Mouse (Mus musculus) forebrain, embryonic 15.5 days (tissue): ENCODE results near the gene Slc6a17. TPM values are rescaled to one million over a fixed set of nuclear protein-coding genes. Genes with fewer than 3 reads are reported as not detected.

ENCODE experiments used
- ATAC-seq: fragments of 200-750 bp; cut with Nextera tagmentation; replicated peaks from 2 replicates; pipeline ENCODE4 v1.8.0; 2017; ENCODE audit warnings: mild to moderate bottlenecking, moderate TSS enrichment, moderate library complexity
- H3K27ac ChIP-seq: fragments of 300-500 bp; sonication (generic); replicated peaks from 2 replicates; pipeline ENCODE4 v1.5.1; 2015; ENCODE audit warnings: mild to moderate bottlenecking, inconsistent platforms
- H3K27me3 ChIP-seq: fragments of 300-500 bp; sonication (generic); 2 replicates; pipeline ENCODE4 v1.6.1; 2015; ENCODE audit warnings: inconsistent platforms
- H3K36me3 ChIP-seq: fragments of 300-500 bp; sonication (generic); 2 replicates; pipeline ENCODE4 v1.6.1; 2015; ENCODE audit warnings: mild to moderate bottlenecking, inconsistent platforms
- H3K4me1 ChIP-seq: fragments of 300-500 bp; sonication (generic); 2 replicates; pipeline ENCODE4 v1.6.1; 2015; ENCODE audit warnings: inconsistent platforms
- H3K4me2 ChIP-seq: fragments of 300-500 bp; sonication (generic); replicated peaks from 2 replicates; pipeline ENCODE4 v1.6.1; 2015; ENCODE audit warnings: mild to moderate bottlenecking, inconsistent platforms
- H3K4me3 ChIP-seq: fragments of 300-500 bp; sonication (generic); 2 replicates; pipeline ENCODE4 v1.5.1; 2015; ENCODE audit warnings: mild to moderate bottlenecking, inconsistent platforms
- H3K9ac ChIP-seq: fragments of 300-500 bp; sonication (generic); replicated peaks from 2 replicates; pipeline ENCODE4 v1.6.1; 2015; ENCODE audit warnings: mild to moderate bottlenecking, inconsistent platforms
- H3K9me3 ChIP-seq: fragments of 300-500 bp; sonication (generic); 2 replicates; pipeline ENCODE4 v1.6.1; 2016; ENCODE audit warnings: inconsistent platforms
- WGBS: fragments of 180-500 bp; shearing (Covaris S2); methylation state at CpG from one replicate; pipeline ENCODE4 v1.1.7; 2015; ENCODE audit warnings: mixed read lengths; 5-methylcytosine and 5-hydroxymethylcytosine counted together
- polyA plus RNA-seq: library from polyadenylated mRNA; unstranded; fragments of >200 nt; fragmentation: Nextera tagmentation; extraction: Ambion mirVana; gene quantifications from 2 replicates; pipeline ENCODE4 v1.2.1, GENCODE M21; 2015

The Slc6a17 gene
- polyA plus RNA-seq, 1 experiment from 2014 or later = 17.2 TPM

GRCm38 (mm10) chr3:107543158-107544080 is 25.6 kb upstream of the Slc6a17 start:
- Histone ChIP-seq H3K27ac (no peak overlapping the region), H3K9ac (no peak overlapping the region), H3K4me1 (peaks cover 15% of the 10 kb centered on the region), H3K4me2 (no peak overlapping the region), H3K9me3 (no peaks in the 10 kb centered on the region), H3K36me3 (no peaks in the 10 kb centered on the region), H3K27me3 (no peaks in the 10 kb centered on the region), H3K4me3 (no peak overlapping the region)
- WGBS = 75% methylated on average over 8 of the region's 8 CpGs
- no peak for ATAC-seq

- H3K4me1 ChIP-seq = peaks cover 19% of the 10 kb centered on the region
- no peak overlapping the region for H3K4me2 ChIP-seq
- no peaks in the 10 kb centered on the region for H3K9me3 ChIP-seq
- WGBS = 41% methylated on average over 4 of the region's 4 CpGs
- no peaks in the 10 kb centered on the region for H3K36me3 ChIP-seq
- no peak for ATAC-seq
- H3K27me3 ChIP-seq = no peaks in the 10 kb centered on the region
- no peak overlapping the region for H3K27ac ChIP-seq
- H3K4me3 ChIP-seq = no peak overlapping the region
- H3K9ac ChIP-seq = no peak overlapping the region
These were observed 24.8 kb upstream of the Slc6a17 start for GRCm38 (mm10) chr3:107542584-107542983.

- Histone ChIP-seq H3K4me2 (peak overlapping the region; percentile 53), H3K27me3 (no peaks in the 10 kb centered on the region), H3K4me3 (peak overlapping the region; percentile 30; the same call in 1 of the 2 replicates), H3K27ac (peak overlapping the region; percentile 97), H3K9me3 (no peaks in the 10 kb centered on the region), H3K36me3 (no peaks in the 10 kb centered on the region), H3K9ac (peak overlapping the region; percentile 54; the same call in 1 of the 2 replicates), H3K4me1 (peaks cover 24% of the 10 kb centered on the region)
- ATAC-seq = peak; percentile 47
- WGBS = 21% methylated on average over 8 of the region's 8 CpGs
These were observed 19.7 kb upstream of the Slc6a17 start for GRCm38 (mm10) chr3:107537504-107537889.

- Histone ChIP-seq H3K4me2 (peak overlapping the region; percentile 53), H3K27me3 (no peaks in the 10 kb centered on the region)
- WGBS = 1% methylated on average over 17 of the region's 17 CpGs
These were observed 19.1 kb upstream of the Slc6a17 start for GRCm38 (mm10) chr3:107536810-107537503.

GRCm38 (mm10) chr3:107534951-107535350 is 17.1 kb upstream of the Slc6a17 start:
- 86% methylated on average over 7 of the region's 7 CpGs for WGBS
- ATAC-seq = no peak

More at GRCm38 (mm10) chr3:107536810-107537503, 19.1 kb upstream of the Slc6a17 start:
- H3K27ac ChIP-seq = peak overlapping the region; percentile 97
- no peaks in the 10 kb centered on the region for H3K9me3 ChIP-seq
- H3K36me3 ChIP-seq = no peaks in the 10 kb centered on the region
- H3K9ac ChIP-seq = peak overlapping the region; percentile 54
- peaks cover 24% of the 10 kb centered on the region for H3K4me1 ChIP-seq
- peak; percentile 91 for ATAC-seq
- peak overlapping the region; percentile 30 for H3K4me3 ChIP-seq

GRCm38 (mm10) chr3:107533532-107533931 is 15.7 kb upstream of the Slc6a17 start:
- peaks cover 38% of the 10 kb centered on the region for H3K4me1 ChIP-seq
- 46% methylated on average over 4 of the region's 4 CpGs for WGBS
- no peaks in the 10 kb centered on the region for H3K36me3 ChIP-seq
- no peak overlapping the region for H3K9ac ChIP-seq
- no peak overlapping the region for H3K27ac ChIP-seq
- H3K27me3 ChIP-seq = no peaks in the 10 kb centered on the region
- no peaks in the 10 kb centered on the region for H3K9me3 ChIP-seq
- no peak overlapping the region for H3K4me2 ChIP-seq
- ATAC-seq = no peak
- H3K4me3 ChIP-seq = no peak overlapping the region

More at GRCm38 (mm10) chr3:107534951-107535350, 17.1 kb upstream of the Slc6a17 start:
- Histone ChIP-seq H3K9me3 (no peaks in the 10 kb centered on the region), H3K27ac (no peak overlapping the region), H3K27me3 (no peaks in the 10 kb centered on the region), H3K4me2 (no peak overlapping the region), H3K4me1 (peaks cover 25% of the 10 kb centered on the region), H3K36me3 (no peaks in the 10 kb centered on the region), H3K4me3 (no peak overlapping the region), H3K9ac (no peak overlapping the region)

GRCm38 (mm10) chr3:107530581-107530980 is 12.8 kb upstream of the Slc6a17 start:
- H3K9me3 ChIP-seq = no peaks in the 10 kb centered on the region
- no peak for ATAC-seq
- WGBS = 91% methylated on average over 5 of the region's 5 CpGs
- no peaks in the 10 kb centered on the region for H3K36me3 ChIP-seq
- H3K4me1 ChIP-seq = peaks cover 25% of the 10 kb centered on the region
- H3K27me3 ChIP-seq = no peaks in the 10 kb centered on the region
- H3K27ac ChIP-seq = peak overlapping the region; percentile 92; the same call in 1 of the 2 replicates
- H3K4me3 ChIP-seq = no peak overlapping the region
- H3K9ac ChIP-seq = no peak overlapping the region
- H3K4me2 ChIP-seq = no peak overlapping the region

GRCm38 (mm10) chr3:107529182-107529581 is 11.4 kb upstream of the Slc6a17 start:
- no peak overlapping the region for H3K9ac ChIP-seq
- peak; percentile 23; the same call in 1 of the 2 replicates for ATAC-seq

GRCm38 (mm10) chr3:107528401-107529118 is 10.7 kb upstream of the Slc6a17 start:
- Histone ChIP-seq H3K9me3 (no peaks in the 10 kb centered on the region), H3K27me3 (no peaks in the 10 kb centered on the region), H3K4me2 (peak overlapping the region; percentile 30), H3K36me3 (no peaks in the 10 kb centered on the region), H3K4me1 (peaks cover 25% of the 10 kb centered on the region), H3K4me3 (peak overlapping the region; percentile 5; the same call in 1 of the 2 replicates), H3K27ac (peak overlapping the region; percentile 92), H3K9ac (no peak overlapping the region)
- WGBS = 4% methylated on average over 9 of the region's 9 CpGs
- ATAC-seq = peak; percentile 94

More at GRCm38 (mm10) chr3:107529182-107529581, 11.4 kb upstream of the Slc6a17 start:
- WGBS = 75% methylated on average over 5 of the region's 5 CpGs
- H3K4me3 ChIP-seq = no peak overlapping the region
- H3K4me2 ChIP-seq = peak overlapping the region; percentile 30; the same call in 1 of the 2 replicates
- H3K27me3 ChIP-seq = no peaks in the 10 kb centered on the region
- H3K27ac ChIP-seq = peak overlapping the region; percentile 92
- peaks cover 25% of the 10 kb centered on the region for H3K4me1 ChIP-seq
- no peaks in the 10 kb centered on the region for H3K36me3 ChIP-seq
- H3K9me3 ChIP-seq = no peaks in the 10 kb centered on the region

GRCm38 (mm10) chr3:107524547-107524946 is 6.7 kb upstream of the Slc6a17 start:
- 48% methylated on average over 6 of the region's 6 CpGs for WGBS
- no peak for ATAC-seq
- Histone ChIP-seq H3K4me3 (no peak overlapping the region), H3K27ac (no peak overlapping the region), H3K9me3 (no peaks in the 10 kb centered on the region), H3K27me3 (no peaks in the 10 kb centered on the region), H3K36me3 (no peaks in the 10 kb centered on the region), H3K9ac (no peak overlapping the region), H3K4me1 (peaks cover 21% of the 10 kb centered on the region), H3K4me2 (no peak overlapping the region)

GRCm38 (mm10) chr3:107520931-107521330 is 3.1 kb upstream of the Slc6a17 start:
- no peaks in the 10 kb centered on the region for H3K9me3 ChIP-seq
- no peaks in the 10 kb centered on the region for H3K36me3 ChIP-seq
- peaks cover 18% of the 10 kb centered on the region for H3K4me1 ChIP-seq
- no peak overlapping the region for H3K4me3 ChIP-seq
- 84% methylated on average over 5 of the region's 5 CpGs for WGBS
- H3K27ac ChIP-seq = no peak overlapping the region
- no peak overlapping the region for H3K9ac ChIP-seq
- no peak overlapping the region for H3K4me2 ChIP-seq
- no peak for ATAC-seq
- H3K27me3 ChIP-seq = peaks cover 3% of the 10 kb centered on the region
